Mouse (Mus musculus): ENCODE measurements at regions not wholly inside any gene's neighbourhood (a gene's known extent, or its start where the extent isn't known, plus 50 kb on each side); places are given as distances from the start of the nearest gene placed in this dataset.

GRCm38 (mm10) chr4:142775023-142775422, 437.8 kb downstream of the Prdm2 start:
- DNase-seq (ENCODE audit: low spot score in 2 of 2): no peak

DNA sequence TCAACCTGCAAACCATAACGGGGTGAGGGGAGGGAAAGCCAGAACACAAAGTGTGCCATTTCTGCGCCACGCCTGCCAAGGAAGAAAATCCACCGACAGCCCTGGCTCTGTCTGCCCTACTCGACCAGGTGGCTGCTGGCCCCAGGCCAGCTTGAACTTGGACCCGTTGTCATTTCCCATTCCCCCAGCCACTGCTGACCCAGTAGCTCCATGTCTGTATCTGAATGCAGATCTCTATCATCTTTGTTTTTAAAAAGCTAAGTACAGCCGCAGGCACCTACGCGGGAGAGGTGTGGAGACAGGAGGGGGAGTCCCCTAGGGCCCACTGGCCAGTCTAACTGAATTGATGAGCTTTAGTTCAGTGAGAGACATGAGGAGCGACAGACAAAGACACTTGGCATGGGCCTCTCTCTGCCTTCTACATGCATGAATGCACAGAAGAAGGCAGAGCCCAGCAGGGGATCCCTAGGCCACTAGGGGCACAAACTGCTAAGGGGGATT, 439.1 kb downstream of the Prdm2 start:
- no peak for DNase-seq (ENCODE audit: low spot score in 2 of 2)

DNA sequence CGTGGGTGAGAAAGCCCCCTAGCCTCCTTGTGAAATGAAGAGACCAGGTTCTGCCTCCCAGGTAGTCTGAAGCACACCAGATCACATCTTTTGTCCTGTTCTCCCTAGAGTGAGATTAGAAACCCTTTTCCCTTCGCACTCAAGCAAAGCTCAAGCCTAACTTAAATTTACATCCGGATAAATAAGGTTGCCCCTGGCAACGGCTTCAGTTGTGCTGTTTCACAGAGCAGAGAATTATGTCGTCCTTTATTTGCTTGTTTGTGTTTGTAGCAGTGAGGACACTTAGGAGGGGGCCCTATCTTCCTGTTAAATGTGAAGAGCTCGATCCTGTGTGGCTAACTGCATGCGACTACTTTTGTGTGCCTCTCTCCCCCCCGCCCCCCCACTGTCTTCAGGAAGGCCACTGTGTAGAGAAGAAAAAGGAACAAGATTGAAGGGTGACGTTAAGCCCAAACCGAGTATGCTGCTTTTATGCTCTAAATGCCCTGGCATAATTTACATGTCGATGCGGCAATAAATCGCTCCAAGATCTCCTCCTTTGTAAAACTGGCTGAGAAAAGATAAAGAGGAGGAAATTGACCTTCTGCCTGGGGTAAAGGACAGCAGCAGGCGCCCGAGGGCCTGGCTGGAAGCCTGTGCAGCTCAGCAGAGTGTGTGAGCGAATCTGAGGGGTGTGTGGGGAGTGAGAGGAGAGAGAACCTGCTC, 439.9 kb downstream of the Prdm2 start:
- DNase-seq (ENCODE audit: low spot score in 2 of 2): peak in 1 of 2 experiments; percentile 11

GRCm38 (mm10) chr4:142771520-142772150, 441.2 kb downstream of the Prdm2 start:
- DNase-seq (ENCODE audit: low spot score in 2 of 2): no peak

GRCm38 (mm10) chr4:142770177-142770576, 442.6 kb downstream of the Prdm2 start:
- no peak for DNase-seq (ENCODE audit: low spot score in 2 of 2)

DNA sequence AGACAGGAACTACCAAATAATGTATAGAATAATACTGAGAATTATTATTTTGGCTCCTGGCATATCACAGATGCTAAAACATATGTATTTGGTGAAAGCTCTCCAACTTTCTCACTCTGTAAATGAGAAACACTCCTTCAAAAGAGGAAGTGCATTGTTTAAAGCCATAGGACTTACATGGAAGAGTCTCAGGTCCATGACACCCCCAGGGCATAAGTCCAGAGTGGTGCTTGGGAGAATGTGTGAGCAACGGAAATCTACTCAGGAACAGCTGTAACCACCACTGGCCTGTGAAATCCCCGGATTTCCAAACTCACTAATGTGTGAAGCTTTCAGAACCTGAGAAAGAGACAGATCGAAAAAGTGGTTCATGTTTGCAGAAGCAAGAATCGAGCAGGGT, 445.1 kb downstream of the Prdm2 start:
- no peak for DNase-seq (ENCODE audit: low spot score in 2 of 2)

GRCm38 (mm10) chr4:142761577-142761976, 451.2 kb downstream of the Prdm2 start:
- DNase-seq (ENCODE audit: low spot score in 2 of 2): no peak

DNA sequence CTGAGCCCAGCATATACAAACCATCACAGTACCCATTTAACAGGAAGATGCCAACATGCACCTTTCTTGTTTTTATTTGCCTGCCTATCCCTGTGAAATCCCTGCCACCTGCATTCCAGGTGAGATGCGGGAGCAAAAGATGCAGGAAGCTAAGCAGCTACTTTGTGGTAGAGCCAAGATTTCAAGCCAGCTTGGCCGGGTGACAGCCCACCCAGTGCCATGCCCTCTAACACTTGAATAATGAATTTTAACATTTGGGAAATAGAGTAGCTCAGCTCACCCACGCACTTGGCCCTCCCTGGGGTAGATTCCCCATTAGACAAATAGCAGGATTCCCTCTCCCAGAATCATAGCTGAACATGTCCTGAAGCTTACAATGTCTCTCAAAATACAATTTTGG, 454.7 kb downstream of the Prdm2 start:
- no peak for DNase-seq (ENCODE audit: low spot score in 2 of 2)

GRCm38 (mm10) chr4:142756332-142756731, 456.5 kb downstream of the Prdm2 start:
- peak; percentile 87 to 90 for DNase-seq (ENCODE audit: low spot score in 2 of 2)

GRCm38 (mm10) chr4:142749918-142750317, 462.9 kb downstream of the Prdm2 start:
- DNase-seq (ENCODE audit: low spot score in 2 of 2): peak in 1 of 2 experiments; percentile 5

DNA sequence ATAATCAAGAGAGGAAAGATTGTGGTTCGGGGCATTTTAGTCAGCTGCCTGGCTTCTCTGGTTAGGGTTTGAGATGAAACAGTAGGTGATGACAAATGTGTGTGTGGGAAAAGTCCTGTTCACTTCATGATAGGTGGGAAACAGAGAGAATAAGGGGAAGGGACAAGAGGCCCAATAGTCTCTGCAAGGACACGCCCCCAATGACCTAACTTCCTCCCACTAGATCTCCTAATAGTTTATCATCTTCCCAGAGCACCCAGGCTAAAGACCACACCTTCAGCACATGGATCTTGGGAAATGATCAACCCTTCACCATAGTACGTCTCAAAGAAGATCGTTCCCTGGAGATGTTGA, 484.3 kb upstream of the Kazn start:
- DNase-seq (ENCODE audit: low spot score in 2 of 2): peak in 1 of 2 experiments; percentile 2

DNA sequence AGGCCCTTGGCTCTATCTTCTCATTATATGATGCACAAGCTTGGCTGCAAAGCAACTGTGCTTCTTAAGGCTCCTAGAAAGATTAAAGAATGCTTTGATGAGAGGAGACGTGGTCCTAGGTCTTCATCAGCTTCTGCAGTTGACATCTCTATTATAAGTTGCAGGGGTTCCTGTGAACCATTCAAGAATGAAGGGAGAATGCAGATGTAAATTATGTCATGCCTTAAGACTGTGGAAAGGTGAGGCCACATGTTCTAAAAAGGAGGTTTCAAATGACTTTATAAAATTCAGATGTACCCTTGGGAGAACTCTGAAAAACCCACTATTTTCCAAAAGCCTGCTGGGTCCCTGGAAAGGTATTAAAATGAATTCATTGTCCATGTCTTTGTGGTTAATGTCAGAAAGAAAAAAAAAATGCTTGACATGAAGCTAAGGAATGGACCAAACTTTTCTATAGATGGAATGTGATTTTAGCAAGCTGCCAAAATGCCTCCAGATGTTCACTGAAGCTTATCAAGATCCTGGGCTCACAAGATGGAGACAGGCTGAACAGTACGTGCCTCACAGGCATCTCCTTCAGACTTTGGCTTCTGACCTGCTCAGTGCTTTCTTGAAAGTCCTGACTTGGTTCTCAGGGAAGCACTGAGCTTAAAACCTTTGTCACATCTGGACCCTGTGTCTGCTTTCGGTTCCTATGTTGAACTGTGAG, 483.8 kb upstream of the Kazn start:
- DNase-seq (ENCODE audit: low spot score in 2 of 2): peak; percentile 1 to 30

GRCm38 (mm10) chr4:142701606-142702005, 462.4 kb upstream of the Kazn start:
- no peak for DNase-seq (ENCODE audit: low spot score in 2 of 2)

DNA sequence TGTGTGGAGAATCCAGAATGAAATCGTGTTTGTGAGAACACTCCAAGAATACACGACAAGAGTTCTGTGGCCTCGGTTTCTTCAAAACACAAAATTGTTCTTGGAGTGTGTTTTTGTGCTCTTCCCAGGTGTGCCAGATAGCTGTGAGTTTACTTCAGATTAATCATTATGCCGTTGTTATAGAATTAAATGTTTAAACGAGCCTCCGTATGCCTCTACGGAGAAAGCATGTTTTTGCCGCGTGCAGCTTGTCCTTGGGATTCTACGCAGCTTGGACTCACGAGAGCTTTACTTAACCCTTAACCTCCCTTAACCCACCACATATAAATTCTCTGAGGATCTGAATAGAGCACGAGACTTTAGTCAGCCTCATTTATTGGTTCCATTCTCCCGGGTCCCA, 455.7 kb upstream of the Kazn start:
- no peak for DNase-seq (ENCODE audit: low spot score in 2 of 2)

DNA sequence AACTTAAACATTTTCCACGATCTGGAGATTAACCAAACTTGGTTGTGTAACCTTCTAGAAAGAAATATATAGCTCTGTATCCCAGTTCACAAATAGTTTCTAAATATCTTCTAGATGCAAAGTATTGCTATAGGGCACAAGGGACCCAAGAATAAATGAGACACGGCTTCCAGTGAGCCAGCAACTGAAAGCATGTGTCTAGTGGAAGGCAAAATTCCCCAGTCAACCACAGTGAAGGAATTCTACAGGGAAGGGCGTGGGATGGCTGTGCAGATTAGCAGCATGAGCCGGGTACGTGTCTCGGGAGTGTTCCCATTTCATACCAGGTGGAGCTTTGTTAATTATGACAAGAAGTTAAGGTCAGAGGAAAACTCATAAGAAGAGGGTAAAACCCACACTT, 449.0 kb upstream of the Kazn start:
- DNase-seq (ENCODE audit: low spot score in 2 of 2): no peak

GRCm38 (mm10) chr4:142677426-142677825, 438.2 kb upstream of the Kazn start:
- peak; percentile 19 to 39 for DNase-seq (ENCODE audit: low spot score in 2 of 2)

DNA sequence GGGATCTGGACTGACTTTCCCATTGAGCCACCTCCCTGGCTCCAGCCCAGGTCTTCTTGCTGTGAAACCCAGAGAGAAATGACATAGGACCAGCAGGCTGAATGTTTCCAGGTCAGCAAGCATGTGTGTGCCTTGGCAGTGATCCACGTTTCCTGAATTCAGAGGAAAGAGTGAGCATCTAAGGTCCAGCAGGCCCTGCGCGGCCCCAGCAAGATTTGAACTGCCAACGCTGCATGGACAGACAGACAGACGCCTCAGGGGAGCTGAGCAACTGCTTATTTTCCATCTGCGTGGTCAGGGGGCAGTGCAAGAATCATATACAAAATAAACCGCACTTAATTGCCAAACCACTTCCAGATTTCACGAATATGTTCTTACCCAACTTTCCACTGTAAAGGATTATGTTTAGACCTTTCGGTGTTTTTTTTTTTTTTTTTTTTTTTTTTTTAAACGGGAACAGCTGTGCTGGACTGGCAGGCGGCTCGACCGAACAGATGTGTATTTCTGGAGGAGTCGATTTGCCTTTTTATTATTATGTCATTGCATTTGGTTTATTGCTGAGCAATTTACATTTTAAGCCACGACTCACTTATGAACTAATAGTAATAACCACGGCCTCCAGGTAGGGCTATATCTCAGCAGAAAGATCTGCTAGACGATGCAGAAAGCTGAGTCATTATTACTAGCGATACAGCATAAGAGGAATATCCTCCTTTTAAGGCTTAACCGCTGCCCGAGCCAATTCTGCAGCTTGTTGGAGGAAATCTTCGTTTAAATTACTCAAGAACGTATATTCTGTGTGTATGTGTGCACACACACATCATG, 435.7 kb upstream of the Kazn start:
- peak; percentile 21 to 26 for DNase-seq (ENCODE audit: low spot score in 2 of 2)

- DNase-seq (ENCODE audit: low spot score in 2 of 2): no peak
Measured at GRCm38 (mm10) chr4:142671872-142672458, 432.8 kb upstream of the Kazn start.

- DNase-seq (ENCODE audit: low spot score in 2 of 2): no peak
Measured at GRCm38 (mm10) chr4:142664781-142665180, 425.6 kb upstream of the Kazn start.

DNA sequence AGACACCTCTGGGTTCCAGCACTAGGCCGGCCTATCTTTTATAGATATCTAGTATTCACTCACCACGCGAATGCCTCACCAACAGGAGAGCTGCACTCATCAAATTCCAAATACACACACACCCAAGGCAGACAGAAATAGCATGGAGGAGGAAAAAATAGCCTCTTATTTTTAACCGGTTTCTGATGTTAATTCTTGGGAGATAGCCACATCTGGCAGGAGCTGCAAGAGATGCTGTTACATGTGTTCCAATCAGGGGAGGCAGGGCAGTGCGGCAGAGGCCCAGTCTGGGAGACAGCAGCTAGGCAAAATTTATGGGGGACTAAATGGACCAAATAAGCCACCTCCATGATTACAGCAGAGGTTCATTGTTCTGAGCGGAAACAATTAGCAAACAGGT, 419.0 kb upstream of the Kazn start:
- DNase-seq (ENCODE audit: low spot score in 2 of 2): no peak

- DNase-seq (ENCODE audit: low spot score in 2 of 2): no peak
Measured at GRCm38 (mm10) chr4:142641069-142641468, 401.9 kb upstream of the Kazn start.

DNA sequence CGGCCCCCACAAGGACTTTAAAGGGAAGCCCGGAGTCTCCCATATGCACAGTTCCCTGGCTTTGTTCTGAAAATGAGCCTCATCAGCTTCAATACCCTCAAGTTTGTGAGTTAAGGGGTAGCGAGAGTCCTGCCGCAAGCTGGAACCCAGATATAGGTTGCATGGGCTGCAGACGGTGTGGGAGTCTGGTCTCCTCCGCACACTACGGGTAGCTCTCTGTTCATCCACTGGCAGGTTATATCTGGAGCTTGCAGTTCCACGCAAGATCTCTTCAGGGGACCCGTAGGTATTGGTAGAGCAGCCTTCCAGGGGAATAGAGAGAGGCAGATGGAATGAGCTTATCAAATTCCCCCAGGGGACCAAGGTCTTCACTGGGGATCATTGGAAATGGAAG, 400.1 kb upstream of the Kazn start:
- DNase-seq (ENCODE audit: low spot score in 2 of 2): no peak
